Mouse (Mus musculus) thymus, adult 2 months (tissue): ENCODE results near the gene Gmpr. TPM values are rescaled to one million over a fixed set of nuclear protein-coding genes. Genes with fewer than 3 reads are reported as not detected.
A peak's percentile ranks its signal among the peaks of the same experiment; 100 is the strongest.

Experiments
- DNase-seq: peaks from one replicate; pipeline ENCODE4 v3.0.0; 2021
- H3K27ac ChIP-seq: fragments of 200-500 bp; 2 replicates; pipeline ENCODE4 v1.5.1; 2012; ENCODE audit warnings: low read length, control low read depth; ENCODE audit not compliant: control insufficient read depth, insufficient read depth
- H3K27me3 ChIP-seq: fragments of 200-500 bp; 2 replicates; pipeline ENCODE4 v1.6.1; 2012; ENCODE audit warnings: mild to moderate bottlenecking, low read length, moderate library complexity, mixed read lengths; ENCODE audit not compliant: control insufficient read depth, insufficient read depth
- H3K36me3 ChIP-seq: fragments of 200-500 bp; 2 replicates; pipeline ENCODE4 v1.6.1; 2012; ENCODE audit warnings: mild to moderate bottlenecking, low read length, moderate library complexity; ENCODE audit not compliant: control insufficient read depth, insufficient read depth
- H3K4me1 ChIP-seq: fragments of 200-500 bp; replicated peaks from 2 replicates; pipeline ENCODE4 v1.6.1; 2012; ENCODE audit warnings: low read length; ENCODE audit not compliant: control insufficient read depth, insufficient read depth
- H3K4me3 ChIP-seq: fragments of 200-500 bp; 2 replicates; pipeline ENCODE4 v1.5.1; 2012; ENCODE audit warnings: mild to moderate bottlenecking, low read length, control low read depth, moderate library complexity; ENCODE audit not compliant: control insufficient read depth, insufficient read depth
- CTCF ChIP-seq: fragments of 200-500 bp; IDR thresholded peaks from 2 replicates; pipeline ENCODE4 v1.5.1; 2012; ENCODE audit warnings: mild to moderate bottlenecking, control low read depth, low read length, moderate library complexity, borderline replicate concordance; ENCODE audit not compliant: control insufficient read depth, poor library complexity, insufficient read depth; ENCODE audit errors: extremely low read depth
- POLR2A ChIP-seq: fragments of 200-500 bp; IDR thresholded peaks from 2 replicates; pipeline ENCODE4 v1.6.1; 2012; ENCODE audit warnings: mild to moderate bottlenecking, low read length, control low read depth, moderate library complexity; ENCODE audit not compliant: control insufficient read depth, poor library complexity, insufficient read depth; ENCODE audit errors: extremely low read depth
- WGBS: fragments of 180-500 bp; shearing (Covaris S2); methylation state at CpG from one replicate; pipeline ENCODE4 v1.1.7; 2018; 5-methylcytosine and 5-hydroxymethylcytosine counted together
- polyA plus RNA-seq: library from polyadenylated mRNA; depleted of rRNA; stranded (reverse); fragments of >200 nt; gene quantifications from 2 replicates; pipeline ENCODE4 v1.2.3, GENCODE M21; 2012; rRNA removed

Gene Gmpr
- polyA plus RNA-seq = 32.6 and 43.5 TPM in 2 replicates

GRCm38 (mm10) chr13:45507274-45508229, at the start of gene Gmpr:
TSS of gene Gmpr (plus strand) at chr13:45507444.
- peak within 1 kb of the TSS; percentile 53 for H3K4me3 ChIP-seq
- H3K4me1 ChIP-seq = peaks cover 15% of the 10 kb centered on the region
- TF ChIP-seq POLR2A (no peak), CTCF (peak; percentile 38; the same call in 1 of the 2 replicates)
- no peaks in the 10 kb centered on the region for H3K27me3 ChIP-seq
- peak; percentile 91 for DNase-seq
- no peak within 1 kb of the TSS; the same call in 1 of the 2 replicates for H3K27ac ChIP-seq
- 1% methylated on average over 63 of the region's 63 CpGs for WGBS
- no peaks in the 10 kb centered on the region for H3K36me3 ChIP-seq

DNA sequence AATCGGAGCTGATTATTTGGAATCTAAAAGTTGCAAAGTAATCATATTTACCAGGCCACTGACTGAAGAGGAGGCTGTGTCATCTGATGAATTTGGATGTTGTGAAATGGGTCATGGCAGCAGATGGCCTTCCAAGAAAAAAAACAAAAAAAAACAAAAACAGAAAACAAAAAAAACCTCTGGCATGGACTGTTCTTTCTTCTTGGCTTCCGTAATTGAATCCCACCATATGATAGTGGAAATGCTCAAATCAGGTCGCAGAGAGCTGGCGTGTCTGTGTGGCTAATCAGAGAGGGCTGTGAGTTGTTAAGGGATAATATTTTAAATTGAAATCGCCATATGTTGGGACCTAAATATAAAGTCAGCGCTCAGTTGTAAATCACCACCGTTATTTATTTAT, 49.8 kb upstream of the Gmpr start:
- no peaks in the 10 kb centered on the region for H3K36me3 ChIP-seq
- no peak overlapping the region for H3K4me3 ChIP-seq
- H3K27ac ChIP-seq = no peak overlapping the region
- peaks cover 20% of the 10 kb centered on the region for H3K4me1 ChIP-seq
- WGBS = 93% methylated on average over 7 of the region's 7 CpGs
- no peak for DNase-seq
- TF ChIP-seq CTCF = no peak
- no peak for TF ChIP-seq POLR2A
- H3K27me3 ChIP-seq = no peaks in the 10 kb centered on the region

GRCm38 (mm10) chr13:45460177-45460576, 47.1 kb upstream of the Gmpr start:
- no peak for DNase-seq
- WGBS = 95% methylated on average over 3 of the region's 3 CpGs
- peaks cover 9% of the 10 kb centered on the region for H3K4me1 ChIP-seq
- no peak overlapping the region for H3K27ac ChIP-seq
- no peak overlapping the region for H3K4me3 ChIP-seq
- no peaks in the 10 kb centered on the region for H3K36me3 ChIP-seq
- no peak for TF ChIP-seq POLR2A
- TF ChIP-seq CTCF = no peak
- no peaks in the 10 kb centered on the region for H3K27me3 ChIP-seq

DNA sequence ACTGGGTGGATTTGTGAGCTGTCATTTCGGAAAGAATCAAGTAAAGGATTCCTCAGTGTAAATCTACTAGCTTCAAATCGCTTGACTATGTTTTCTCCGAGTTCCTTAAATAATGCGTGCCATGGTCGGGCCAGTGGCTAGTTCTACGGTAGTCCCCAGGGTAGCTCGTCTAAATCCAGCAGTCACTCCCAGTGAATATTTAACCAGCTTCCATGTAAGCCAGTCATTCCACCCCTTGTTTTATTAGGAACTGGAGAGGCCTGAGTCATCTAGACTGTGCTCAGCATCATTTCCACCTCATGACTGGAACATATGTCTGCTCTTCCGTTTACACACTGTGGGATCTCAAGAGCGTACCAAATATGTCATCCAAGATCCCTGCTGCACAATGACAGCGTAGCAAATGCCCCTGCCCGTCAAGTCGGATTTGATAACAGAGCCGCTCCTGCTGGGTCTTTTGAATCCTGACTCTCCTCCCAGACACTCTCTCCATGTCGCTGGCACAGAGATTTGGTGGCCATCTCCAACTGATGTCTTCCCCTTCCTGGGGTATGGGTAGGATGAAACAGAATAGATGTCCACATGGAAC, 45.8 kb upstream of the Gmpr start:
- no peak overlapping the region for H3K27ac ChIP-seq
- no peaks in the 10 kb centered on the region for H3K27me3 ChIP-seq
- H3K4me1 ChIP-seq = no peaks in the 10 kb centered on the region
- 98% methylated on average over 14 of the region's 14 CpGs for WGBS
- DNase-seq = no peak
- no peak for TF ChIP-seq CTCF
- TF ChIP-seq POLR2A = no peak
- H3K4me3 ChIP-seq = no peak overlapping the region
- H3K36me3 ChIP-seq = no peaks in the 10 kb centered on the region

GRCm38 (mm10) chr13:45465616-45466015, 41.6 kb upstream of the Gmpr start:
- no peak overlapping the region for H3K27ac ChIP-seq
- H3K4me3 ChIP-seq = no peak overlapping the region
- 95% methylated on average over 10 of the region's 10 CpGs for WGBS
- no peaks in the 10 kb centered on the region; the same call in 1 of the 2 replicates for H3K4me1 ChIP-seq
- no peaks in the 10 kb centered on the region for H3K27me3 ChIP-seq
- TF ChIP-seq POLR2A (no peak), CTCF (no peak)
- H3K36me3 ChIP-seq = no peaks in the 10 kb centered on the region
- no peak for DNase-seq

DNA sequence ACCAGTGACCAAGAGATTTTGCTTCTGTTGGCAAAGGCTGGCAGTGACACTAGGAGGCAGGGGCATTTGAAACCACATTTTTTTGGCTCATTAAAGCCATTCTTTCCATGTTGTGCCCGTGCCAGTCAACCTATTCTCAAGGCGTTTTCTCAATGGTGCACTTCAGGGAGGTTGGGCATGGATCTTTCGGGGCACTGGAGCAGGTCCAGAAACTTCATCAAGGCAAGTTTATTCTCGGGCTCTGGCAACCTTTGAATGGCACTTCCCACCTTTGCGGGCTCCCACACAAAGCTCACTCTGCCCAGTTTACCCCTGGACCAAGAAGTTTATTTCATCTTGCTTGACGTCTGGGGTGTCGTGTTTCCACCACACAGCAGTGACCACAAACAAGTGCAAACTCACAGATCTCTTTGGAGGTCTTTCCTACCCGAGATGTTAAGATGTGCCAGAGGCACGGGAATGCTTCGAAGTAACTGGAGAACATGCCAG, 41.2 kb upstream of the Gmpr start:
- H3K4me3 ChIP-seq = no peak overlapping the region
- no peaks in the 10 kb centered on the region for H3K36me3 ChIP-seq
- H3K4me1 ChIP-seq = no peaks in the 10 kb centered on the region; the same call in 1 of the 2 replicates
- H3K27ac ChIP-seq = no peak overlapping the region
- H3K27me3 ChIP-seq = no peaks in the 10 kb centered on the region
- 75% methylated on average over 10 of the region's 10 CpGs for WGBS
- DNase-seq = no peak
- no peak for TF ChIP-seq POLR2A
- TF ChIP-seq CTCF = no peak
